Mouse (Mus musculus): ENCODE data around the gene Pif1. TPM values are rescaled to one million over a fixed set of nuclear protein-coding genes. Genes with fewer than 3 reads are reported as not detected.

Pif1 gene
- polyA plus RNA-seq, 1 experiment from 2014 or later, result 18.0 TPM

- H3K9me3 ChIP-seq (ENCODE audit: control insufficient read depth, low read length), result no peaks in the 10 kb centered on the region
- no peaks in the 10 kb centered on the region for H3K36me3 ChIP-seq (ENCODE audit: control insufficient read depth, insufficient read depth, low read length)
- DNase-seq (ENCODE audit: low spot score) (peak; percentile 100), ATAC-seq (replicated peaks; ENCODE audit: low FRiP score) (peak; percentile 84)
- 1% methylated on average over 40 of the region's 45 CpGs for whole genome bisulfite sequencing
- peak within 1 kb of the TSS; percentile 91 for H3K27ac ChIP-seq (ENCODE audit: low read depth, low read length)
- no peaks in the 10 kb centered on the region for H3K27me3 ChIP-seq (replicated peaks; ENCODE audit: control insufficient read depth, insufficient read depth, low read length)
- H3K4me2 ChIP-seq, result peak within 1 kb of the TSS; percentile 84
- peak within 1 kb of the TSS; percentile 69 for H3K9ac ChIP-seq (ENCODE audit: low read depth, low read length)
- peaks cover 47% of the 10 kb centered on the region for H3K4me1 ChIP-seq (replicated peaks; ENCODE audit: control insufficient read depth, insufficient read depth, low read length)
- peak within 1 kb of the TSS; percentile 73 for H3K4me3 ChIP-seq (ENCODE audit: low read depth, low read length)
Observed at GRCm38 (mm10) chr9:65579781-65580371, 7.1 kb upstream of the Pif1 start, which contains the start of gene Plekho2. Gene Plekho2, minus strand, starts transcription at chr9:65580040.

DNA sequence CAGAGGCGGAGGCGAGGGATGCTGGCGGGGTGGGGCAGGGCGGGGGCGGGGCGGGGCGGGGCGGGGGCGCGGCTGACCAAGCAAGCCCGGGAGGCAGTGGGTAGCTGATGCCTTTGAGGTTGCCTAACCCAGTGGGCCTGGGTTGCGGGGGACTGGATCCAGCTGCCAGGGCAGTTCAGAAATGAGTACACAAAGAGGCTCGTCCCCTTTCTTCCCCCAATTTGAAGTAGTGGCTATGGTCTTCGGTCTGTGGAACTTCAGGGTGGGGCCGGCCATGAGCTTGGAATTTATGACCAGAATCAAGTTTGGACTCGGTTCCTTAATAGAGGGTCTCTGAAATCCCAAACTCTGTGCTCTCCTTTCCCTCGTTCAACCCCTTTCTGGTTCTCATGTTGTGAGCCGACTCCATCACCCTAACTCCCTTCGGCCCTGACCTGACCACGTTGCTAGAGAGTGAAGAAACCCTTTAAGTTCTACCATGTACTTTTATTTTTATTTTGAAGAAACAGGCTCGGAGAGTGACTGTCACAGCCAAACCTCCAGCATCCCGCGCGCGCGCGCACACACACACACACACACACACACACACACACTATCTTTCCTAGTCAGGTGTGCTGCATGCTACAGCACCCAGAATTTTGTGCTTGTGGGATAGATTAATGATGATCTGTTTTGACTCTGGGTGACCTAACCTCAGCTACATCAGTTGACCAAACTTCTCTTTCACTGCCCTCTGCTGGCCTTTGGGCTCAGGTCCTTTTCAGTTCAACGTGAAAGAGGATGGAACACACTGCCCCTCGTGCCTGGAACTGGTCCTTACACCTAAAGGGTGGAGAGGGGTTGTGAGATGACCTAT, 6.3 kb upstream of the Pif1 start:
- no peaks in the 10 kb centered on the region for H3K36me3 ChIP-seq (ENCODE audit: control insufficient read depth, insufficient read depth, low read length)
- peak overlapping the region; percentile 73 for H3K4me3 ChIP-seq (ENCODE audit: low read depth, low read length)
- ATAC-seq (replicated peaks; ENCODE audit: low FRiP score), result peak; percentile 61
- DNase-seq (ENCODE audit: low spot score), result peak; percentile 75
- H3K9ac ChIP-seq (ENCODE audit: low read depth, low read length), result peak overlapping the region; percentile 53
- peak overlapping the region; percentile 91 for H3K27ac ChIP-seq (ENCODE audit: low read depth, low read length)
- 6% methylated on average over 22 of the region's 29 CpGs for WGBS
- H3K27me3 ChIP-seq (replicated peaks; ENCODE audit: control insufficient read depth, insufficient read depth, low read length), result no peaks in the 10 kb centered on the region
- peak overlapping the region; percentile 84 for H3K4me2 ChIP-seq
- H3K4me1 ChIP-seq (replicated peaks; ENCODE audit: control insufficient read depth, insufficient read depth, low read length), result peaks cover 41% of the 10 kb centered on the region
- H3K9me3 ChIP-seq (ENCODE audit: control insufficient read depth, low read length), result no peaks in the 10 kb centered on the region

DNA sequence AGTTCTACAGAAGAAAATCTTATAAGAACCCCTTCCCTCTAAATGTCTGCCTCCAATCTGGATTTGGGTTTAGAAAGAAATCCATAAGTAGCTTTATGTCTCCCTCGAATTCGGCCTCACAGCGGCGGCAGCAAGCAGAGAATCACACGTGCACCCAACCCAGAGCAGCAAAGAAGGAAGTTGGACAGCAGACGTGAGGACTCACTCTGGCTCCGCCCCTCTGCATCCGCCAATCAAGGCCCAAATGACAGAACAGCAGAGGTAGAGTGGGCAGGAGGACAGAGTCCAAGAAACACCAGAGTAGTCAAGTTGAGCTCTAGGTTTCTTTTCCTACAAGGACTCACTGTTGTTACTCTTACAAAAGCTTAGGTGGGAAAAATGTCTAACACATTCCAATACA, 3.9 kb upstream of the Pif1 start:
- H3K27ac ChIP-seq (ENCODE audit: low read depth, low read length), result no peak overlapping the region; the same call in 1 of the 2 replicates
- 8% methylated on average over 8 of the region's 8 CpGs for WGBS
- no peaks in the 10 kb centered on the region for H3K27me3 ChIP-seq (replicated peaks; ENCODE audit: control insufficient read depth, insufficient read depth, low read length)
- no peak for ATAC-seq (replicated peaks; ENCODE audit: low FRiP score)
- H3K4me1 ChIP-seq (replicated peaks; ENCODE audit: control insufficient read depth, insufficient read depth, low read length), result peaks cover 22% of the 10 kb centered on the region
- peak overlapping the region; percentile 14; the same call in 1 of the 2 replicates for H3K4me2 ChIP-seq
- H3K4me3 ChIP-seq (ENCODE audit: low read depth, low read length), result no peak overlapping the region
- no peak for DNase-seq (ENCODE audit: low spot score)
- H3K9ac ChIP-seq (ENCODE audit: low read depth, low read length), result no peak overlapping the region
- H3K36me3 ChIP-seq (ENCODE audit: control insufficient read depth, insufficient read depth, low read length), result no peaks in the 10 kb centered on the region
- no peaks in the 10 kb centered on the region for H3K9me3 ChIP-seq (ENCODE audit: control insufficient read depth, low read length)

DNA sequence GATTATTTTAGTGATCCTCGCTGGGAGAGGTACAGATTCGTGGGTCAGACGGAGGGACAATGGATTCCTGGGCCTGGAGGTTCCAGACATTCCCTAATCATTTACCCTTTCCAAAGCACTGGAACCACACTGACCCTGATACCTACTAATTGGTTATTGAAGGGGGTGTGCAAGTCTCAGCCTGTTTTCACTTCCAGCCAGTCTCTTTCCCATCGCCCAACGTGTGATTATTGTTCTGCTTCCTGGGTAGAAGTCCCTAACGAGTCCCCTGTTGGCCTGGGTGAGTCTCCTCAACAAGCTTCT, 261 bp downstream of the Pif1 start:
- Histone ChIP-seq H3K27me3 (replicated peaks; ENCODE audit: control insufficient read depth, insufficient read depth, low read length) (no peaks in the 10 kb centered on the region), H3K9me3 (ENCODE audit: control insufficient read depth, low read length) (no peaks in the 10 kb centered on the region), H3K9ac (ENCODE audit: low read depth, low read length) (peak overlapping the region; percentile 83), H3K27ac (ENCODE audit: low read depth, low read length) (peak overlapping the region; percentile 51), H3K4me1 (replicated peaks; ENCODE audit: control insufficient read depth, insufficient read depth, low read length) (peaks cover 17% of the 10 kb centered on the region), H3K36me3 (ENCODE audit: control insufficient read depth, insufficient read depth, low read length) (peaks cover 24% of the 10 kb centered on the region), H3K4me3 (ENCODE audit: low read depth, low read length) (peak overlapping the region; percentile 64), H3K4me2 (peak overlapping the region; percentile 81)
- 0% methylated on average over 6 of the region's 6 CpGs for WGBS
- ATAC-seq (replicated peaks; ENCODE audit: low FRiP score) (no peak; the same call in 1 of the 2 replicates), DNase-seq (ENCODE audit: low spot score) (peak; percentile 63)

DNA sequence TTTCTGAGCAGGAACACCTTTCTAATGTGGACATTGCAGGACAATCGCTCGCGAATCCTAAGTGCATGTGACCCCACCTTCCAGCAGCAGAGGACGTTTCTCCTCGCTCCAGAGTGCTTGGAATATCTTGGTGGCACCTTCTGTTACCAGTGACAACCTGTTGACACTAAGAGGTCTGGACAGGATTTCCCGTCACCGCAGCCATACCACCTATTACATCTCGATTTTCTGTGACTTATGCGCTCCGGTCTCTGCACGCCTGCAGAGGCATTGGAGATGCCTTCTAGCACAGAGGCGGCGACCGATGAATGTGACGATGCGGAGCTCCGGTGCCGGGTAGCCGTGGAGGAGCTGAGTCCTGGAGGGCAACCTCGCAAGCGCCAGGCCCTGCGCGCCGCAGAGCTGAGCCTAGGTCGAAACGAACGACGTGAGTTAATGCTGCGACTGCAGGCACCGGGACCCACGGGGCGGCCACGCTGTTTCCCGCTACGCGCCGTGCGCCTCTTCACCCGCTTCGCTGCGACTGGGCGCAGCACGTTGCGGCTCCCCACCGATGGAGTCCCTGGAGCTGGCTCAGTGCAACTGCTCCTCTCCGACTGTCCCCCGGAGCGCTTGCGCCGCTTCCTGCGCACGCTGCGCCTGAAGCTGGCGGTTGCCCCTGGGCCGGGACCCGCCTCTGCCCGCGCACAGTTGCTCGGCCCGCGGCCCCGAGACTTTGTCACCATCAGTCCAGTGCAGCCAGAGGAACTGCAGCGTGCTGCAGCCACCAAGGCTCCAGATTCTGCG, 806 bp downstream of the Pif1 start:
- under 1% methylated on average over 64 of the region's 64 CpGs for WGBS
- ATAC-seq (replicated peaks; ENCODE audit: low FRiP score), result peak; percentile 45
- H3K36me3 ChIP-seq (ENCODE audit: control insufficient read depth, insufficient read depth, low read length), result peaks cover 25% of the 10 kb centered on the region

DNA sequence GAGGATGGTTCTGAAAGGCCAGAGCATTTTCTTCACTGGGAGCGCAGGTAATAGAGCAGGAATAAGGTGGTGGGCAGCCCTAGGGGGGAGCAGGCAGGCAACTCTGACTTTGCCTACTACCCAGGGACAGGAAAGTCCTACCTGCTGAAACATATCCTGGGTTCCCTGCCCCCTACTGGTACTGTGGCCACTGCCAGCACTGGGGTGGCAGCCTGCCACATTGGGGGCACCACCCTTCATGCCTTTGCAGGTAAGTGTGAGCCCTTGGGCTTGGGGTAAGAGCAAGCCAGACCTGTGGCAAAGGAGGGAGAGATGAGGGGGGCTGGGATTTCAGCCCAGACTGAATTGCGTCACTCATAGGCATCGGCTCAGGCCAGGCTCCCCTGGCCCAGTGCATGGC, 2.1 kb downstream of the Pif1 start:
- no peak for ATAC-seq (replicated peaks; ENCODE audit: low FRiP score)
- no peaks in the 10 kb centered on the region for H3K9me3 ChIP-seq (ENCODE audit: control insufficient read depth, low read length)
- no peak for DNase-seq (ENCODE audit: low spot score)
- no peak overlapping the region for H3K27ac ChIP-seq (ENCODE audit: low read depth, low read length)
- H3K9ac ChIP-seq (ENCODE audit: low read depth, low read length), result peak overlapping the region; percentile 83; the same call in 1 of the 2 replicates
- H3K4me1 ChIP-seq (replicated peaks; ENCODE audit: control insufficient read depth, insufficient read depth, low read length), result peaks cover 14% of the 10 kb centered on the region
- peak overlapping the region; percentile 81 for H3K4me2 ChIP-seq
- H3K36me3 ChIP-seq (ENCODE audit: control insufficient read depth, insufficient read depth, low read length), result peaks cover 37% of the 10 kb centered on the region
- no peaks in the 10 kb centered on the region for H3K27me3 ChIP-seq (replicated peaks; ENCODE audit: control insufficient read depth, insufficient read depth, low read length)
- 89% methylated on average over 3 of the region's 3 CpGs for WGBS
- H3K4me3 ChIP-seq (ENCODE audit: low read depth, low read length), result peak overlapping the region; percentile 64

More for the DNA sequence above, 806 bp downstream of the Pif1 start:
- H3K4me1 ChIP-seq (replicated peaks; ENCODE audit: control insufficient read depth, insufficient read depth, low read length), result peaks cover 17% of the 10 kb centered on the region
- no peaks in the 10 kb centered on the region for H3K9me3 ChIP-seq (ENCODE audit: control insufficient read depth, low read length)
- peak overlapping the region; percentile 64 for H3K4me3 ChIP-seq (ENCODE audit: low read depth, low read length)
- peak; percentile 69 for DNase-seq (ENCODE audit: low spot score)
- H3K9ac ChIP-seq (ENCODE audit: low read depth, low read length), result peak overlapping the region; percentile 83
- peak overlapping the region; percentile 51 for H3K27ac ChIP-seq (ENCODE audit: low read depth, low read length)
- peak overlapping the region; percentile 81 for H3K4me2 ChIP-seq
- H3K27me3 ChIP-seq (replicated peaks; ENCODE audit: control insufficient read depth, insufficient read depth, low read length), result no peaks in the 10 kb centered on the region

DNA sequence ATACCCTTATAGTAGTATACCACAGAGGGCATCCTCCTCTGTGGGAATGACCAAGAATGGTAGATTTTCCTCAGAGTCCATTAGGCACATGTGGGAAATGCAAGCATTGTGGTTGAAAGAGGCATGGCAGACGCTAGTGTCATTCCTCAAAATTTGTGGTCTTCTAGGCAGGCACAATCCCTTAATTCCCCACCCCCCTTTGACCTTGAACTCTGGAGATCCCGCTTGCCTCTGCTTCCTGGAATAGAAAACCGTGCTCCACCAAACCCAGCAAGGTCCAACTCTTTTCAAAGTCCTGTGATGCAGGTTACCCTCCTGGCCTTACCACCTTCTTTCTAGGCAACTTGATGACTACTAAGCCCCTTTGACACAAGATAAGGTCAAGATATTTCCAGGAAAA, 5.8 kb downstream of the Pif1 start:
- no peaks in the 10 kb centered on the region for H3K9me3 ChIP-seq (ENCODE audit: control insufficient read depth, low read length)
- H3K27ac ChIP-seq (ENCODE audit: low read depth, low read length), result no peak overlapping the region
- no peak overlapping the region for H3K9ac ChIP-seq (ENCODE audit: low read depth, low read length)
- H3K36me3 ChIP-seq (ENCODE audit: control insufficient read depth, insufficient read depth, low read length), result peaks cover 45% of the 10 kb centered on the region
- H3K4me3 ChIP-seq (ENCODE audit: low read depth, low read length), result no peak overlapping the region
- H3K4me2 ChIP-seq, result no peak overlapping the region
- ATAC-seq (replicated peaks; ENCODE audit: low FRiP score) (no peak), DNase-seq (ENCODE audit: low spot score) (no peak)
- WGBS, result 83% methylated on average over 3 of the region's 3 CpGs
- peaks cover 12% of the 10 kb centered on the region for H3K4me1 ChIP-seq (replicated peaks; ENCODE audit: control insufficient read depth, insufficient read depth, low read length)
- H3K27me3 ChIP-seq (replicated peaks; ENCODE audit: control insufficient read depth, insufficient read depth, low read length), result no peaks in the 10 kb centered on the region

- Histone ChIP-seq H3K9ac (ENCODE audit: low read depth, low read length) (no peak overlapping the region), H3K27ac (ENCODE audit: low read depth, low read length) (no peak overlapping the region), H3K9me3 (ENCODE audit: control insufficient read depth, low read length) (no peaks in the 10 kb centered on the region), H3K27me3 (replicated peaks; ENCODE audit: control insufficient read depth, insufficient read depth, low read length) (no peaks in the 10 kb centered on the region), H3K36me3 (ENCODE audit: control insufficient read depth, insufficient read depth, low read length) (peaks cover 45% of the 10 kb centered on the region), H3K4me3 (ENCODE audit: low read depth, low read length) (no peak overlapping the region), H3K4me1 (replicated peaks; ENCODE audit: control insufficient read depth, insufficient read depth, low read length) (peaks cover 10% of the 10 kb centered on the region), H3K4me2 (no peak overlapping the region)
- DNase-seq (ENCODE audit: low spot score), result no peak
- WGBS, result 86% methylated on average over 9 of the region's 9 CpGs
- no peak for ATAC-seq (replicated peaks; ENCODE audit: low FRiP score)
Observed at GRCm38 (mm10) chr9:65593596-65593995, 6.6 kb downstream of the Pif1 start.
